In genomic region chr13:63023243-63024217, GRCm38 (mm10) we compare ENCODE assay signal across 16 mouse cellular contexts. TPM values are rescaled to one million over a fixed set of nuclear protein-coding genes. Genes with fewer than 3 reads are reported as not detected.
DNase-seq lines count a peak whose midpoint lies in the region; ATAC-seq lines count a peak whose summit lies in the region.
"Had no signal": no experiment of that assay in that cellular context is flagged by ENCODE, and none has a peak within 500 bp of the region (broad histone marks: within the 10 kb centered on the region; RNA-seq: fewer than 3 reads in every experiment).

No protein-coding gene starts in this region.

- H3K4me1 ChIP-seq in embryonic facial prominence, embryonic 13.5 days: peaks cover 24% of the 10 kb centered on the region
- peaks cover 15% of the 10 kb centered on the region for H3K4me1 ChIP-seq in limb, embryonic 15.5 days
- H3K4me1 ChIP-seq: hindbrain, embryonic 13.5 days; midbrain, embryonic 13.5 days; neural tube, embryonic 12.5 days had no signal

- H3K27me3 ChIP-seq in embryonic facial prominence, embryonic 13.5 days: no peaks in the 10 kb centered on the region
- no peaks in the 10 kb centered on the region for H3K27me3 ChIP-seq in limb, embryonic 15.5 days
- H3K27me3 ChIP-seq: hindbrain, embryonic 13.5 days; midbrain, embryonic 13.5 days; neural tube, embryonic 12.5 days had no signal

- H3K9ac ChIP-seq in embryonic facial prominence, embryonic 13.5 days: no peak overlapping the region
- no peak overlapping the region for H3K9ac ChIP-seq in limb, embryonic 15.5 days
- H3K9ac ChIP-seq: hindbrain, embryonic 13.5 days; midbrain, embryonic 13.5 days; neural tube, embryonic 12.5 days had no signal

- ATAC-seq in embryonic facial prominence, embryonic 13.5 days (ENCODE audit: insufficient number of reproducible peaks, insufficient read depth, low FRiP score, low TSS enrichment, low read depth): peak; percentile 81
- peak; percentile 90 for ATAC-seq in limb, embryonic 15.5 days (ENCODE audit: insufficient number of reproducible peaks, low FRiP score, low TSS enrichment, low read depth)
- ATAC-seq: midbrain, embryonic 13.5 days had no signal

- peak; percentile 68 for DNase-seq in heart, adult 11 months
- DNase-seq in heart, postnatal 14 days: no peak
- DNase-seq in kidney, postnatal 10 days: peak; percentile 46
- DNase-seq in kidney, postnatal 36 days: no peak
- no peak for DNase-seq in layer of hippocampus, adult 18-20 months (ENCODE audit: low spot score in 2 of 2)
- no peak for DNase-seq in right cerebral cortex, postnatal 4 days
- DNase-seq: gastrocnemius, postnatal 36 days; liver; lung, postnatal 36 days; right cerebral cortex, postnatal 14 days; thymus, postnatal 4 days had no signal

- intact Hi-C loops in heart, postnatal 14 days (cut with DNase I): no loop called here

- WGBS in embryonic facial prominence, embryonic 13.5 days: 25% methylated on average over 7 of the region's 7 CpGs
- WGBS in limb, embryonic 15.5 days: 23% methylated on average over 7 of the region's 7 CpGs

- peak overlapping the region; percentile 92 for H3K27ac ChIP-seq in embryonic facial prominence, embryonic 13.5 days
- peak overlapping the region; percentile 89 for H3K27ac ChIP-seq in limb, embryonic 15.5 days
- H3K27ac ChIP-seq: hindbrain, embryonic 13.5 days; midbrain, embryonic 13.5 days; neural tube, embryonic 12.5 days had no signal

- no peaks in the 10 kb centered on the region for H3K9me3 ChIP-seq in embryonic facial prominence, embryonic 13.5 days
- no peaks in the 10 kb centered on the region for H3K9me3 ChIP-seq in limb, embryonic 15.5 days
- H3K9me3 ChIP-seq: hindbrain, embryonic 13.5 days; midbrain, embryonic 13.5 days; neural tube, embryonic 12.5 days had no signal

- no peak overlapping the region for H3K4me3 ChIP-seq in embryonic facial prominence, embryonic 13.5 days
- H3K4me3 ChIP-seq in limb, embryonic 15.5 days: no peak overlapping the region
- H3K4me3 ChIP-seq: hindbrain, embryonic 13.5 days; midbrain, embryonic 13.5 days; neural tube, embryonic 12.5 days had no signal

- H3K36me3 ChIP-seq in embryonic facial prominence, embryonic 13.5 days: no peaks in the 10 kb centered on the region
- H3K36me3 ChIP-seq in limb, embryonic 15.5 days: no peaks in the 10 kb centered on the region
- H3K36me3 ChIP-seq: hindbrain, embryonic 13.5 days; midbrain, embryonic 13.5 days; neural tube, embryonic 12.5 days had no signal

- peak overlapping the region; percentile 31 for H3K4me2 ChIP-seq in embryonic facial prominence, embryonic 13.5 days
- H3K4me2 ChIP-seq in limb, embryonic 15.5 days: no peak overlapping the region
- H3K4me2 ChIP-seq: hindbrain, embryonic 13.5 days; midbrain, embryonic 13.5 days; neural tube, embryonic 12.5 days had no signal

RNA-seq across cellular contexts. Expression of gene 2010111I01Rik, which starts 58.8 kb away (rescaled TPM):
- 100 to 1,000 TPM; 109 to 114 TPM for total RNA-seq in heart, postnatal 14 days (2021)
- 219 and 254 TPM in 2 replicates for polyA plus RNA-seq in embryonic facial prominence, embryonic 13.5 days (2015; fragmentation: Nextera tagmentation; extraction: Ambion mirVana)
- 240 and 248 TPM in 2 replicates for polyA plus RNA-seq in limb, embryonic 15.5 days (2015; fragmentation: Nextera tagmentation; extraction: Ambion mirVana)
- 10 to 100 TPM; 70.2 to 83.1 TPM for total RNA-seq in layer of hippocampus, adult 18-20 months (2021)

Comparison
In these comparisons a context has a peak if more than half of its experiments do, and no peak if none do; other contexts are left out.
1. DNase-seq: peak in heart, adult 11 months (single experiment) and kidney, postnatal 10 days (single experiment); none in heart, postnatal 14 days (0 of 2), kidney, postnatal 36 days (0 of 2), layer of hippocampus, adult 18-20 months (0 of 2) and right cerebral cortex, postnatal 4 days (single experiment).